Mouse (Mus musculus) left cerebral cortex, adult 6 months (tissue): ENCODE results near the gene Fam19a5. TPM values are rescaled to one million over a fixed set of nuclear protein-coding genes. Genes with fewer than 3 reads are reported as not detected.

Experiments used
- long read RNA-seq, 2 experiments: library from polyadenylated mRNA; unstranded; transcript quantifications; one replicate each; pipeline ENCODE4 v2.0.0; 2019 to 2020
- polyA plus RNA-seq: library from polyadenylated mRNA; unstranded; fragments of <200 nt; fragmentation: Nextera tagmentation; gene quantifications from 2 replicates; pipeline ENCODE4 v1.2.3, GENCODE M21; 2021

The Fam19a5 gene
- 19.6 and 20.7 TPM in 2 replicates for polyA plus RNA-seq
- long read RNA-seq, experiment 1, transcript Fam19a5-202 (4 exons, 2,649 nt), result minor isoform, 12 of 54 reads
- long read RNA-seq, experiment 1, transcript Fam19a5-201 (4 exons, 2,603 nt), result major isoform, 14 of 54 reads
- long read RNA-seq, experiment 1, partial matches to known transcripts, result 16 of 54 reads
- long read RNA-seq, experiment 1, other reads (novel, unspliced or antisense), result 12 of 54 reads
- long read RNA-seq, experiment 2, transcript Fam19a5-202 (4 exons, 2,649 nt), result major isoform, 13 of 62 reads
- long read RNA-seq, experiment 2, transcript Fam19a5-201 (4 exons, 2,603 nt), result minor isoform, 5 of 62 reads
- long read RNA-seq, experiment 2, partial matches to known transcripts, result 27 of 62 reads
- long read RNA-seq, experiment 2, other reads (novel, unspliced or antisense), result 17 of 62 reads

GRCm38 (mm10) chr15:87543599-87544338, at the start of gene Fam19a5:
Gene Fam19a5 (plus strand): TSS chr15:87544299.

